Mouse (Mus musculus) hindbrain, embryonic 10.5 days (tissue): Measurements from ENCODE around the gene Adamts20. TPM values are rescaled to one million over a fixed set of nuclear protein-coding genes. Genes with fewer than 3 reads are reported as not detected.
"Not testable (repeated sequence)": the region's sequence is repeated elsewhere in the genome, so short reads cannot be mapped to it uniquely, and the experiment has no call there.

Source experiments
- DNase-seq: peaks from one replicate; pipeline ENCODE4 v3.0.0-alpha.2; 2017; ENCODE audit warnings: low spot score
- H3K27ac ChIP-seq: fragments of 300-500 bp; sonication (generic); 2 replicates; pipeline ENCODE4 v1.5.1; 2016; ENCODE audit warnings: mild to moderate bottlenecking, moderate library complexity
- H3K27me3 ChIP-seq: fragments of 300-500 bp; sonication (generic); 2 replicates; pipeline ENCODE4 v1.6.1; 2016; ENCODE audit warnings: mild to moderate bottlenecking; ENCODE audit not compliant: poor library complexity, insufficient read depth, severe bottlenecking
- H3K36me3 ChIP-seq: fragments of 300-500 bp; sonication (generic); 2 replicates; pipeline ENCODE4 v1.6.1; 2016; ENCODE audit warnings: mild to moderate bottlenecking, moderate library complexity
- H3K4me1 ChIP-seq: fragments of 300-500 bp; sonication (generic); replicated peaks from 2 replicates; pipeline ENCODE4 v1.6.1; 2016; ENCODE audit warnings: mild to moderate bottlenecking
- H3K4me3 ChIP-seq: fragments of 300-500 bp; sonication (generic); 2 replicates; pipeline ENCODE4 v1.5.1; 2016; ENCODE audit warnings: mild to moderate bottlenecking, moderate library complexity
- H3K9me3 ChIP-seq: fragments of 300-500 bp; sonication (generic); 2 replicates; pipeline ENCODE4 v1.6.1; 2016; ENCODE audit warnings: mild to moderate bottlenecking, moderate library complexity
- WGBS: fragments of 180-500 bp; shearing (Covaris S2); methylation state at CpG from one replicate; pipeline ENCODE4 v1.1.7; 2016; 5-methylcytosine and 5-hydroxymethylcytosine counted together
- polyA plus RNA-seq: library from polyadenylated mRNA; unstranded; fragments of >200 nt; fragmentation: Nextera tagmentation; extraction: Ambion mirVana; gene quantifications from 2 replicates; pipeline ENCODE4 v1.2.1, GENCODE M21; 2016

Gene Adamts20
- 1.4 and 2.6 TPM in 2 replicates for polyA plus RNA-seq

DNA sequence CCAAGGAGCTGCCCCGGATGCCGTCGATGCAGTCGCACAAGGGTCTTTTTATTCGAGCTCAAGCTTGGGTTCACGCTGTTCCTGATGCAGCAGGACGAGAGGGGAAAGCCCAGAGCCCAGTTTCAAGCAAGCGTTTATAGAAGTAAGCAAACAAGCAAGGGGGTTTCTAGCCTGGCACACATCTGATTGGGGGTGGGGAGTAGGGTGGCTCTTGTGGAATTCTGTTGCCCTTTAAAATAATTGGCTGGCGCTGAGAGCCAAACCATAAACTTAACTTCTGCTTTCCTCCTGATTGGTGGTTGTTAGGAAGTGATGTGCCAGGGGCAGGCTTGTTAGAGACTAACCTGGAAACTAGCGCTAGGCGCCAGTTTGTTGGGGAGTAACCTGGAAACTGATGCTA lies at the start of gene Adamts20:
TSS of gene Adamts20 (minus strand) at position 101 of the 400 bp plus-strand sequence.
- no peak for DNase-seq
- Histone ChIP-seq H3K27me3 (no peaks in the 10 kb centered on the region), H3K36me3 (no peaks in the 10 kb centered on the region), H3K9me3 (no peaks in the 10 kb centered on the region), H3K27ac (no peak within 1 kb of the TSS), H3K4me3 (no peak within 1 kb of the TSS), H3K4me1 (peaks cover 6% of the 10 kb centered on the region; the same call in 1 of the 2 replicates)
- 89% methylated on average over 11 of the region's 11 CpGs for WGBS

DNA sequence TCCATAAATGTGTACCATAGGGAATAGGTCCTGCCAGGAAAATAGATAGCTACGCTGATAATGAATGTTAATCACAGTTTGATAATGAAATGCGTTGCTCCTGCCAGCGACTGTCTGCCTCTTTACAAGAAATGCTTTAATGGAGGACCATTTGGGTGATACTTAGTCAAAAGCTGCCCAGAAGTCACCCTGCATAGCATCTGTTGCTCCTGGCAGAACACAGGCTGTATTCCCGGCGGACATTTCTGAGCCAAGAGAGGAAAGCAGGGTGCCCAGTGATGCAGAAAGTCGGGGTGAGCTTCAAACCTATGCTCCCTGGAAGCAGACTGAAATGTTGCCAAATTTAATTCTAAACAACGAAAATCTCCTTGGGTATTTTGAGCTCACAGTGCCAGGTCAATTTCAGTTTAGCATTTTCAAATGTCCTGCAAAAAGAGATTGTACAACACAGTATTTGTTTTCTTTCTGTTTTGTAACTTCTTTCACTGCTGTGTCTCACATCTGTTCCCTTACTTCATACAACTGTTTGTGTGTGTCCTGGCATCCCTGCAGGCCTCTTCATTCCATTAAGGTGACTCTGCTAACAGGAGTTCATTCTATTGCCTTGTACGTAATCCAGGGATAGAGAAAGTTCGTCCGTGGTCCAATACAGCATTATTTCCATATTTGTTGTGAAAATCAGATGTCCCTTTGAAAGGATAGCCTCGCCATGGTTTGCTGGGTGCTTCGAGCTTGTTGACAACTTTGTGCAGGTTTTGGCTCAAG lies 38.4 kb upstream of the Adamts20 start:
- no peak for DNase-seq
- H3K27me3 ChIP-seq: no peaks in the 10 kb centered on the region
- no peaks in the 10 kb centered on the region; the same call in 1 of the 2 replicates for H3K4me1 ChIP-seq
- H3K4me3 ChIP-seq: no peak overlapping the region
- H3K27ac ChIP-seq: no peak overlapping the region
- 84% methylated on average over 12 of the region's 12 CpGs for WGBS
- H3K36me3 ChIP-seq: no peaks in the 10 kb centered on the region
- peaks cover 7% of the 10 kb centered on the region; the same call in 1 of the 2 replicates for H3K9me3 ChIP-seq

DNA sequence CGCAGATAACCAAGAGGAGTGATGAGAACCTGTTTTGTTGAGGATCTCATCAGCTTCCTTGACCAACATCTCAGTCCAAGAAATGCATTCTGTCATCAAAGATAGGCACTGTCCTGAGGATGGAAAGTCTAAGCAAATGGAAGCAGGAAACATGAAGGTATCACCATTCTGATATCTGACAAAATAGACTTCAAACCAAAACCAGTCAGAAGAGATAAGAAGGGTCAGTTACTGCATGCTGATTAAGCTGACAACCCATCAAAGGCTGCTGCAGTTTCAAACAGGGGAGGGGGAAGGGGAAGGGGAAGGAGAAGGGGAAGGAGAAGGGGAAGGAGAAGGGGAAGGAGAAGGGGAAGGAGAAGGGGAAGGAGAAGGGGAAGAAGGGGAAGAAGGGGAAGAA lies 34.0 kb upstream of the Adamts20 start:
- no peaks in the 10 kb centered on the region; the same call in 1 of the 2 replicates for H3K4me1 ChIP-seq
- H3K9me3 ChIP-seq: 0 out of 2 replicates have a peak, but pooled peaks cover 3% of the 10 kb centered on the region
- WGBS: 73% methylated on average over 1 of the region's 1 CpGs

DNA sequence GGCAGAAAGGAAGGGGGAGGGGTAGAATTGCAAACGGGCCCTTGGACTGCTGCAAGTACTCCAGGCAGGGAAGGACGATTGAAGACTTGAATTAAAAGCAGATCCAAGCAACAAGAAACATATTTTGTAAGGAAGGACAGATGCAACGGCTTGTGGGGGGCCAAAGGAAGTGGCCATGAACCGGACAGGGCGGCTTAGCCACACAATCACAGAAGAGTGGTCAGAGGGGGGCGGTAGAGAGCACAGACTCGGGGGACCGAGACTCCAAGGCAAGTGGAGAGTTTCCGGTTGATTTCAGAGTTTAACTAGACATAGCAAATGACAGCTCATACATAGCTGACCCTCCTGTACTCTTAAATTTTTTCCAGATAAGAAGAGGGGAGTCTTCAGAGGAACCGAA lies 30.7 kb upstream of the Adamts20 start:
- DNase-seq: no peak
- Histone ChIP-seq H3K36me3 (no peaks in the 10 kb centered on the region), H3K4me1 (no peaks in the 10 kb centered on the region), H3K27ac (no peak overlapping the region), H3K9me3 (0 out of 2 replicates have a peak, but pooled peaks cover 6% of the 10 kb centered on the region), H3K4me3 (no peak overlapping the region), H3K27me3 (no peaks in the 10 kb centered on the region)
- WGBS: 71% methylated on average over 10 of the region's 10 CpGs

More for the DNA sequence above, 34.0 kb upstream of the Adamts20 start:
- Histone ChIP-seq H3K36me3 (no peaks in the 10 kb centered on the region), H3K4me3 (no peak overlapping the region), H3K27ac (no peak overlapping the region), H3K27me3 (no peaks in the 10 kb centered on the region)
- DNase-seq: no peak

DNA sequence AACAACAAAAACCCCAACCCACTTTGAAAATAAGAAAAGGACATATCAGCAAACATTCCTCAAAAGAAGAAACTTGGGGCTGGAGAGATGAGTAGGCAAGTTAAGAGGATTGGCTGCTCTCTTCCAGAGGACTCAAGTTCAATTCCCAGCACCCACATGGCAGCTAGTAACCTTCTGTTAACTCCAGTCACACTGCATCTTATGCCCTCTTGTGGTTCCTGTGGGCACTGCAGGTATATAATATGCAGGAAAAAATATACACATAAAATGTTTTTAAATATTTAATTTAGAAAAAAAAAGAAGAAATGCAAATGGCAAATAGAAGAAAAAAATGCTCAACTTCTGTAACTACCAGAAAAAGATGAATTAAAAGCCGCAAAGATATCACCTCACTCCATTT lies 29.2 kb upstream of the Adamts20 start:
- no peaks in the 10 kb centered on the region for H3K4me1 ChIP-seq
- 0 out of 2 replicates have a peak, but pooled peaks cover 6% of the 10 kb centered on the region for H3K9me3 ChIP-seq
- H3K36me3 ChIP-seq: no peaks in the 10 kb centered on the region
- WGBS: 90% methylated on average over 1 of the region's 1 CpGs
- H3K27me3 ChIP-seq: no peaks in the 10 kb centered on the region
- H3K4me3 ChIP-seq: no peak overlapping the region
- DNase-seq: no peak
- H3K27ac ChIP-seq: no peak overlapping the region

DNA sequence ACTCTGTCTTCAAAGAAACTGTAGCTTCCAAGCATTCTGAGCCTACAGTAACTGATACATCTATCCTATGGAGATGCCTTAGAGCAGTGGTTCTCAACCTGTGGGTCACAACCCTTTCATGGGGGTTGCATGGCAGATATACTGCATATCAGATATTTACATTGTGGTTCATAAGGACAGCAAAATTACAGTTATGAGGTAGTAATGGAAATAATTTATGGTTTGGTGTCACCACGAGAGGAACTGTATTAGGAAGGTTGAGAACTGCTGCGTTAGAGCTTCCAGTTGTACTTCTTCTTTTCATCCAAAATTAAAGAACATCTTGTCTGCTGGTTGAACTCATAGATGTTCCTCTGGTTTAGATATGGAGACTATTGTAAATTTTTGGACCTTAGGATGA lies 24.2 kb upstream of the Adamts20 start:
- Histone ChIP-seq H3K4me1 (no peaks in the 10 kb centered on the region), H3K27me3 (no peaks in the 10 kb centered on the region), H3K4me3 (no peak overlapping the region), H3K27ac (no peak overlapping the region), H3K36me3 (no peaks in the 10 kb centered on the region), H3K9me3 (0 out of 2 replicates have a peak, but pooled peaks cover 5% of the 10 kb centered on the region)
- WGBS: 84% methylated on average over 2 of the region's 2 CpGs
- DNase-seq: no peak

DNA sequence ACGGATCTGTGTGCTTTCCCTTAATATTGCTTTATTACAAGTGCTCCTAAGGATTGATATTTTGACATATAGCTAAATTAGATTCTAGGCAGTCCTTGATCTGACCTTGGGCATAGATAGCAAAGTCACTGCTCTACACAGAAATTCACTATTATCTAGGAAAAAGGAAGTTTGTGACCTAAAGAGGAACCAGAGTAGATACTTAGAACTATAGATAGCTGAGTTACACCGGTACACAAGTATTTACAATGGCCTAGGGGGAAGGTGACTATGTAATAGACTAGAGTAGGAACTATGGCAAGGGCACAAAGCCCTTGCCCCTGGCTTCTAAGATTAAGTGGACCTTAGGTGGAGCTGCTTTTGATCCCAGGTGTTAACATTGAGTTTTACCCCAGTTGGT lies 22.8 kb upstream of the Adamts20 start:
- WGBS: 88% methylated on average over 2 of the region's 2 CpGs
- H3K4me1 ChIP-seq, DNase-seq, H3K4me3 ChIP-seq, H3K27ac ChIP-seq, H3K9me3 ChIP-seq, H3K36me3 ChIP-seq, H3K27me3 ChIP-seq: not testable (repeated sequence)

DNA sequence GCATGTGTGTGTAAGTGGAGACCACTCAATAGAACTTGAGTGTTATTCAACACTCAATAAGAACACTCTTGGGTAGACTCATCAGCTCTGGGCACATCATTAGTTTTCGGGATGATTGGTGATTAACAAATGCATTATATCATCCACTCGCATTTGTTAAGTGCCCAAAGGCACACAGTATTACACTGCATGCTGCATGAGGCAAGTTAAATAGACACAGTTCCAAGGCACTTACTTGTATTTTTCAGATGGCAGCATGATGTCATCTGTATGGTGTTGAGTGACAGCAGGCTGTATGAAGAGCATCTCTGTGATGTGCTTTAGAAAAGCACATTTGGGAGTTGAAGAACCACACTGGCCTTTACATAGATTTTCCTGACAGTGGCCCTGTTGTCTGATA lies 17.3 kb upstream of the Adamts20 start:
- H3K4me1 ChIP-seq: peaks cover 22% of the 10 kb centered on the region; the same call in 1 of the 2 replicates
- H3K27ac ChIP-seq: no peak overlapping the region
- no peaks in the 10 kb centered on the region for H3K36me3 ChIP-seq
- no peaks in the 10 kb centered on the region for H3K9me3 ChIP-seq
- no peak for DNase-seq
- no peaks in the 10 kb centered on the region for H3K27me3 ChIP-seq
- WGBS: 90% methylated on average over 2 of the region's 2 CpGs
- no peak overlapping the region for H3K4me3 ChIP-seq

DNA sequence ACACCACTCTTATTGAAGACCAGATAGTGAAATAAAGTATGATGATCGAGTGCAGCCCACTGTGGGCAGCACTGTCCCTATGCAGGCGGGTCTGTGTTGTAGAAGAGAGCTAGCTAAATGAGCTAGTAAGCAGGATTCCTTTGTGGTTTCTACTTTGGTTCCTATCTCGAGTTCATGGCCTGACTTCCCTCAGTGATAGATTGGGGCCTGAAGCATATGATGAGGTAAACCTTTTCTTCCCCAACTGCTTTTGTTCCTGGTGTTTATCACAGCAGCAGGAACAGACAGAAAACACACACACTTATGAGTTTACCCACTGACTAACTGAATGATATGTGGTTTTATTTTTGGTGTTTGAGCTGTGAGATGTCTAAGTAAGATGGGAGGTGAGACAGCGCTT lies 15.6 kb upstream of the Adamts20 start:
- DNase-seq: no peak
- Histone ChIP-seq H3K27me3 (no peaks in the 10 kb centered on the region), H3K36me3 (no peaks in the 10 kb centered on the region), H3K9me3 (no peaks in the 10 kb centered on the region), H3K27ac (no peak overlapping the region), H3K4me3 (no peak overlapping the region), H3K4me1 (peaks cover 32% of the 10 kb centered on the region; the same call in 1 of the 2 replicates)
- 92% methylated on average over 4 of the region's 4 CpGs for WGBS

DNA sequence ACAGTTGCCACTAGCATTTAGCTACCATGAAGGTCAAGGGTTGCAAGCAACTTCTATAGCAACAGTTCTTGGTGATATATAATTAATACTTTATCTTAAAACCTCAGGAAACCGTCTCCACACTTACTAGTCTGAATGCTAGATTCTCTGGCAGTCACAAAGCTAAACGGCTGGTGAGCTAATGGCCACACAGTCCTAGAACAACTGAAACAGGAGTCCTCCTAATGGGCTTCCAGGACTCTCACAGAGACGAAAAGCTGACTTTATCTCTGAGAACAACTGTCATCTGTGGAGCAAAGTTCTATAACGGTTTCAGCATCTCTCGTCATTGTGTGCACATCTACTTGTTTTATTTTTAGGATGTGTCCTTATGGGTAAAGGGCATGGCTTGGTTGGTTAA lies 15.0 kb upstream of the Adamts20 start:
- no peak for DNase-seq
- H3K27ac ChIP-seq: no peak overlapping the region
- H3K4me1 ChIP-seq: peaks cover 32% of the 10 kb centered on the region; the same call in 1 of the 2 replicates
- H3K4me3 ChIP-seq: no peak overlapping the region
- no peaks in the 10 kb centered on the region for H3K36me3 ChIP-seq
- 90% methylated on average over 5 of the region's 5 CpGs for WGBS
- no peaks in the 10 kb centered on the region for H3K9me3 ChIP-seq
- no peaks in the 10 kb centered on the region for H3K27me3 ChIP-seq

DNA sequence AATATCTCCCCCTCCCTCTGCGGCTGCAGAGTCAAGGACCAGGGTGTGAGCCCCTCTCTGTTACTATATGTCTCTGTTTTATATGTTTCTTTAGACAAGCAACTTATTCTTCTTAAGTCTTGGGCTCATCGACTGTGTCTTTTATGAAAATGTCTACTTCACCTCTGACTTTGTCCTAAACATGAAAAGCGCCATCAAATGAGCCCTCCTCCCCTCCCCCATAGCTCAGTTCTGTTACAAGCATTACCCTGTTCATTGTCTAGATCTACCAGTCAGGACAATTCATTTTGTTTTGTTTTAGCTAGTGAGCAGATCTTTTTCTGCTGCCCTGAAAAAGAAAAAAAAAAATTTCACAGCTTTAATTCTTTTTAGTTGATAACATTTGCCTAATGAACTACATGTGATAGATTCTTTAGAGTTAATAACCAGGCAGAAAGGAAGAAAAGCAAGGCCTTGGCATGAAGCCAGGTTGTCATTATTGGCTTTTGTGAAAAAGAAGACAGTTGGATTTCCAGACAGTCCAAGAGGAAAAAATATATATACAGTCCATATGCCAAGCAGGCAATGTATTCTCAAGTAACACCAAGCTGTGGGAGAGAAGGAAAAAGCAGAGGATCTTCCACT lies 14.4 kb upstream of the Adamts20 start:
- Histone ChIP-seq H3K27me3 (no peaks in the 10 kb centered on the region), H3K36me3 (no peaks in the 10 kb centered on the region), H3K9me3 (no peaks in the 10 kb centered on the region), H3K4me3 (no peak overlapping the region), H3K4me1 (peaks cover 32% of the 10 kb centered on the region; the same call in 1 of the 2 replicates), H3K27ac (no peak overlapping the region)
- 67% methylated on average over 3 of the region's 3 CpGs for WGBS
- DNase-seq: no peak

DNA sequence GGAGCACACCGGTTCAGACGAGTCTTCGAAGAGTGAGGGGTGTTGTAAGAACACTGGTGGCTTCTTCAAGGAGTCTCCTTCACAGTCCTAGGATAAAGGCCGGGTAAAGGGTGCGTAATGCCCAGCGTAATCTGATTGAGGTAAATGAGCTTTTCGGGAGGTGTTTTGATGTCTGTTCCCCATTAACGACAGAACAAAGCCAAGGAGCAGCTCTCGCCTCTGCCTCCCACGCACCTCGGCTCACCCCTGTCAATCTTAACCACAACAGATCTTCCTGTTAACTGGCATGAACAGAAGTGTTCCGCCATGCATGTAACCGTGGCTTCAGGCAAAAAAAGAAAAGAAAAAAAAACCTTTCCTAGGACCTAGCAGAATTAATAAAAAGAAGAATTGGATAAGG lies 13.5 kb upstream of the Adamts20 start:
- WGBS: 27% methylated on average over 13 of the region's 13 CpGs
- H3K27me3 ChIP-seq: no peaks in the 10 kb centered on the region
- H3K9me3 ChIP-seq: no peaks in the 10 kb centered on the region
- no peaks in the 10 kb centered on the region for H3K36me3 ChIP-seq
- DNase-seq: peak; percentile 21
- peaks cover 32% of the 10 kb centered on the region; the same call in 1 of the 2 replicates for H3K4me1 ChIP-seq
- no peak overlapping the region for H3K4me3 ChIP-seq
- H3K27ac ChIP-seq: peak overlapping the region; percentile 69; the same call in 1 of the 2 replicates

DNA sequence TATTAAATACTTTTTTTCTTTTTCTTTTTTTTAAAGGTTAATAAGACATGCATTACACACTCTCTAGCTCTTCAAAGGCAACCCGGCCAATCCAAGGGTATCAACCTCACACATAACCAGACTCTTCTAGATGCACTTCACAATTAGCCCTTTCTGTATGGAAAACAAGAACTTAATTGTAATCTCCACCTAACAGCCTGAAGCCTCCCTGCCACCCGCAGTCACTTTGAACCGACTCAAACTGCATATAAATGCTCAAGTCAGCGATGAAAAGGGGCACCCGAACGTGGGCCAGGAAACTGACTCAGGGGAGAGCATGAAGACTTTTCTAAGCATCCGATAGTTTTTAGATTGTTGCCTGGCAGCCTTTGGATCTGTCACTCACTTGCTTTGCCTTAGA lies 12.1 kb upstream of the Adamts20 start:
- no peak overlapping the region for H3K27ac ChIP-seq
- DNase-seq: peak; percentile 20
- no peaks in the 10 kb centered on the region for H3K9me3 ChIP-seq
- H3K4me1 ChIP-seq: peaks cover 32% of the 10 kb centered on the region; the same call in 1 of the 2 replicates
- H3K4me3 ChIP-seq: no peak overlapping the region
- no peaks in the 10 kb centered on the region for H3K27me3 ChIP-seq
- H3K36me3 ChIP-seq: no peaks in the 10 kb centered on the region
- 27% methylated on average over 7 of the region's 7 CpGs for WGBS
